Mouse (Mus musculus) C2C12 (cell line): ENCODE measurements at regions not wholly inside any gene's neighbourhood (a gene's known extent, or its start where the extent isn't known, plus 50 kb on each side); places are given as distances from the start of the nearest gene placed in this dataset.
A peak's percentile ranks its signal among the peaks of the same experiment; 100 is the strongest.

Experiments
- H3K27me3 ChIP-seq: one replicate; pipeline ENCODE4 v1.6.1; 2011; ENCODE audit not compliant: control insufficient read depth, insufficient read depth, insufficient read length
- H3K36me3 ChIP-seq: one replicate; pipeline ENCODE4 v1.6.1; 2011; ENCODE audit not compliant: control insufficient read depth, insufficient read depth
- H3K4me3 ChIP-seq: one replicate; pipeline ENCODE4 v1.5.1; 2011; ENCODE audit warnings: mild to moderate bottlenecking, control low read depth; ENCODE audit not compliant: poor library complexity, insufficient read depth, severe bottlenecking
- H3K79me2 ChIP-seq: one replicate; pipeline ENCODE4 v1.6.1; 2011; ENCODE audit not compliant: control insufficient read depth, insufficient read depth
- H3K79me3 ChIP-seq: one replicate; pipeline ENCODE4 v1.6.1; 2011; ENCODE audit warnings: low read depth, control low read depth
- H3ac ChIP-seq: one replicate; pipeline ENCODE3; 2011; ENCODE audit warnings: low read depth; ENCODE audit not compliant: control insufficient read depth, insufficient read length
- CEBPB ChIP-seq: IDR thresholded peaks from one replicate; pipeline ENCODE4 v1.6.1; 2011; ENCODE audit warnings: low read depth, mild to moderate bottlenecking, control low read depth, moderate library complexity
- CTCF ChIP-seq: IDR thresholded peaks from one replicate; pipeline ENCODE4 v1.5.1; 2011; ENCODE audit not compliant: control insufficient read depth, insufficient read depth, insufficient read length
- FOSL1 ChIP-seq: IDR thresholded peaks from one replicate; pipeline ENCODE4 v1.8.0; 2011; ENCODE audit warnings: mild to moderate bottlenecking, low read length; ENCODE audit not compliant: poor library complexity, insufficient read depth, severe bottlenecking
- MAX ChIP-seq: IDR thresholded peaks from one replicate; pipeline ENCODE4 v1.6.1; 2011; ENCODE audit warnings: mild to moderate bottlenecking, control low read depth
- MYOD1 ChIP-seq: IDR thresholded peaks from one replicate; pipeline ENCODE4 v1.6.1; 2011; ENCODE audit warnings: low read depth; ENCODE audit not compliant: control insufficient read depth, insufficient read length
- MYOG ChIP-seq: IDR thresholded peaks from one replicate; pipeline ENCODE4 v1.6.1; 2011; ENCODE audit not compliant: control insufficient read depth, insufficient read length; ENCODE audit errors: extremely low read depth
- USF1 ChIP-seq: IDR thresholded peaks from one replicate; pipeline ENCODE4 v1.6.1; 2011; ENCODE audit warnings: low read depth, mild to moderate bottlenecking, control low read depth, moderate library complexity

DNA sequence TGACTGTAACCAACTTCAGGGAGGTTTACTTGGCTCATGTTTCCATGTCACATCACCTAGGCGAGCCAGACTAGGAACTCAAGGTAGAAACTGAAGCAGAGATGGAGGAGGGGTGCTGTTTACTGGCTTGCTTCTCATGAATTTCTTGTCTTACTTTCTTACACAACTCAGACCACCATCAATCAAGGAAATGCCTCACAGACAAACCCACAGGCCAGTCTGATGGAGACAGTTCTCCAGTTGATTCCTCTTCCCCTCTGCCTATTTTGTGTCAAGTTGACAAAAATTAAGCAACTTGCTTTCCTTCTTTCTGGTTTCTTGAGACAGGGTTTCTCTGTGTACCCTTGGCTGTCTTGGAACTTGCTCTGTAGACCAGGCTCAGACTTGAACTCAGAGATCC is 83.8 kb upstream of the Phip start:
- Histone ChIP-seq H3ac (no peak overlapping the region), H3K79me2 (no peaks in the 10 kb centered on the region), H3K27me3 (no peaks in the 10 kb centered on the region), H3K36me3 (no peaks in the 10 kb centered on the region), H3K4me3 (no peak overlapping the region), H3K79me3 (no peaks in the 10 kb centered on the region)
- TF ChIP-seq FOSL1: no peak
- no peak for TF ChIP-seq USF1
- no peak for TF ChIP-seq MAX
- TF ChIP-seq CTCF: no peak

DNA sequence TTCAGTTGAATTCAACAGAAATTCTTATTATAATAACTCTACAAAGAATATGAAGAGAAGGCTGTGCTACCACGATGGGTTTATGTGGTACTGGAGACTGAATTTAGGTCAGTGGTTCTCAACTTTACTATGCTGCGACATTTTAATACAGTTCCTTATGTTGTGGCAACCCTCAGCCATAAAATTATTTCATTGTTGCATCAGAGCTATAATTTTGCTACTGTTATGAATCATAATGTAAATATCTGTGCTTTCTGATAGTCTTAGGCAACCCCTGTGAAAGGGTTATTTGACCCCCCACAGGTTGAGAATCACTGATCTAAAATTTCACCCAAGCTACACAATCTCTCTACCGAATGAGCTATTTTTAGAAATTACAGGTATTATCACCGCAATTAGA is 80.9 kb upstream of the Phip start:
- no peaks in the 10 kb centered on the region for H3K79me3 ChIP-seq
- no peak overlapping the region for H3K4me3 ChIP-seq
- H3K79me2 ChIP-seq: no peaks in the 10 kb centered on the region
- no peak for TF ChIP-seq USF1
- TF ChIP-seq CEBPB: peak; percentile 73
- no peak overlapping the region for H3ac ChIP-seq
- H3K27me3 ChIP-seq: no peaks in the 10 kb centered on the region
- H3K36me3 ChIP-seq: no peaks in the 10 kb centered on the region

DNA sequence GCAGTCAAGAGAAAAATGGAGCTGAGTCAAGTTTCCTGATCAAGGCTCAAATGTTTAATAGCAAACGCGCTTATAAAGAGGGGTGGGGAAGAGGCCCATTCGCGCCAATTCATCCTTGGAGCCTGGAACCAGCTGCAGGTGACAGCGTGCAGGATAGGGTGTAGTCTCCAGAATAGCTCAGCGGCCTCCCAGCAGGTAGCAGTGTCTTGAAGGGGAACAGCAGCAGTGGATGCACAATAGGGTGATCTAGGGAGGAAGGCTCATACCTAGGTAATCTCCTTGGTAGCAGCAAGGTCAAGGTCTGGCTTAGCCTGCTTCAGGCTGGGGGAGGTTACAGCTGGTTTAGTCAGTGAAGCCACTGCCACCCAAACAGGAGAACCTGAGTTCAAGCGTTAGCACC is 76.3 kb upstream of the Phip start:
- no peak overlapping the region for H3K4me3 ChIP-seq
- TF ChIP-seq MAX (no peak), MYOD1 (no peak), USF1 (no peak), MYOG (no peak), FOSL1 (no peak), CTCF (no peak), CEBPB (no peak)

DNA sequence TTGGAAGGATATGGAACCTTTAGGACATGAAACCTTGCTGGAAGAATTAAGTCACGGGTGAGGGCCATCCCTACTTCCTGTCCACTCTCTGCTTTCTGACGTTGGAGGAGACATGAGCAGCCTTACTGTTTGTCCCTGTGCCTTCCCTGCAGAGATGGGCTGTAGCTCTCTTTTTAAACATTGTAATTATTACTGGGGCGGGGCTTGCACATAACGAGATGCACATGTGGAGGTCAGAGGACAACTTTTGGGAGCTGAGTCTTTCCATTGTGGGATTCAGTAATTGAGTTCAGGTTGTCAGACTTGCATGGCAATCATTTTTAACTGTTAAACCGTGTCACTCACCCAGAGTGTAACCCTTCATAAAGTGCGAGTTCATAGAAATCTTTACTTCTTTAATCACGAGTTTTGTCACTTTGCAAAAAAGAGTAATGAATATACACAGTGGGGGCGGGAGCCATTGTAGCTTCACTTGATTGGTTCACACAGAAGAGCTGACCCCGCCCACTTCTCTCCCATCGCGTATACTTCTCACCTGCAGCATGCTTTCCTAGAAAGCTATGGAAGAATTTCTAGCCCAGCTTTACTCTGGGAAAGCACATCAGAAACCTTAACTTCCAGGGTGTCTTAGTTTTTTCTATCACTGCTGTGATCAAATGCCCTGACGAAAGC is 72.4 kb upstream of the Phip start:
- no peaks in the 10 kb centered on the region for H3K79me3 ChIP-seq
- H3K4me3 ChIP-seq: no peak overlapping the region
- no peak for TF ChIP-seq USF1
- no peak for TF ChIP-seq FOSL1
- TF ChIP-seq MYOG: no peak
- no peak for TF ChIP-seq MYOD1
- TF ChIP-seq CTCF: no peak
- no peak for TF ChIP-seq CEBPB
- H3ac ChIP-seq: no peak overlapping the region
- H3K36me3 ChIP-seq: no peaks in the 10 kb centered on the region
- no peaks in the 10 kb centered on the region for H3K27me3 ChIP-seq
- H3K79me2 ChIP-seq: no peaks in the 10 kb centered on the region

More for the DNA sequence above, 76.3 kb upstream of the Phip start:
- no peaks in the 10 kb centered on the region for H3K79me2 ChIP-seq
- no peaks in the 10 kb centered on the region for H3K36me3 ChIP-seq
- no peak overlapping the region for H3ac ChIP-seq
- H3K27me3 ChIP-seq: no peaks in the 10 kb centered on the region
- H3K79me3 ChIP-seq: no peaks in the 10 kb centered on the region

DNA sequence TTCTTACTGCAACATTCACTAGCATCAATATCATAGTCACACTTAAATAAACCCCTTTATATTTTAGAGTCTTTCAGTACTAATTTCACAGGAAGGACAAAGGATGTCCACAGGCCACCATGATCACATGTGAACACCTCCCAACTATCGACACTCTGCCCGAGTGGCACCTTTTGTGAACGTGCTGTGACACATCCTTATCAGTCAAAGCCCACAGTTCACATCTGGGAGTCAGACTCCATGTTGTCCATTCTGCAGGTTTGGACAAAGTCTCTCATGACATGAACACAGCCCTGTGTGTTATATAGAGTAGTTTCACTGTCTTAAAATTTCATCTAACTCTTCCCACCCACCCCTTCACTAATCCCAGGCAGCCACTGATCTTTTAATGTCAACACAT is 70.7 kb upstream of the Phip start:
- Histone ChIP-seq H3K36me3 (no peaks in the 10 kb centered on the region), H3K27me3 (no peaks in the 10 kb centered on the region), H3K79me3 (no peaks in the 10 kb centered on the region), H3K4me3 (no peak overlapping the region), H3ac (no peak overlapping the region), H3K79me2 (no peaks in the 10 kb centered on the region)
- TF ChIP-seq MAX (no peak), FOSL1 (no peak), CTCF (no peak), USF1 (no peak), MYOD1 (no peak), CEBPB (no peak), MYOG (no peak)

DNA sequence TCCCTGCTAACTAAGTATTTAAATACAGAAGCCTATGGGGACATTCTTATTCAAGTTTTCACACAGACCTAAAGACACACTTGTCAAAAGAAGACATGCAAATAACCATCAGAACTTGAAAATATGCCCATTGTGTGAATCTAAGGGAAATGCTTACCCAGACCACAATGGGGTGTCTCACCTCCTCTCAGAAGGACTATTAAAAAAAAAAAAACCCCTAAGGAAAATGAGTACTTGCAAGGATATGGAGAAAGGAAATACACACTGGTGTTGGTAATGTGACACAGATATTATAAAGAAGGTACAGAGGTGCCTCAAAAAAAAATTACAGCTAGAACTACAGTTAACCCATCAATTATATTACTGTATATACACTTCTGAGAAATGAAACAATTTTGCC is 68.5 kb upstream of the Phip start:
- no peak overlapping the region for H3ac ChIP-seq
- no peaks in the 10 kb centered on the region for H3K79me2 ChIP-seq
- no peak for TF ChIP-seq MYOG
- H3K36me3 ChIP-seq: no peaks in the 10 kb centered on the region
- H3K4me3 ChIP-seq: no peak overlapping the region
- no peaks in the 10 kb centered on the region for H3K27me3 ChIP-seq
- no peaks in the 10 kb centered on the region for H3K79me3 ChIP-seq
